Mouse (Mus musculus) olfactory bulb, adult 2 months (tissue): ENCODE measurements at regions not wholly inside any gene's neighbourhood (a gene's known extent, or its start where the extent isn't known, plus 50 kb on each side); places are given as distances from the start of the nearest gene placed in this dataset.

Experiments used
- CTCF ChIP-seq: fragments of 200-500 bp; IDR thresholded peaks from 2 replicates; pipeline ENCODE4 v1.5.1; 2012; ENCODE audit warnings: low read depth, mild to moderate bottlenecking, low read length, moderate library complexity; ENCODE audit not compliant: insufficient read depth
- POLR2A ChIP-seq: fragments of 200-500 bp; IDR thresholded peaks from 2 replicates; pipeline ENCODE4 v1.6.1; 2012; ENCODE audit warnings: mild to moderate bottlenecking, low read depth, low read length, moderate library complexity; ENCODE audit not compliant: insufficient read depth

- TF ChIP-seq POLR2A (no peak), CTCF (no peak)
Observed at GRCm38 (mm10) chr9:116373396-116373795, 198.2 kb upstream of the Tgfbr2 start.
